Mouse (Mus musculus): ENCODE data around the gene Igf1r.

GRCm38 (mm10) chr7:67995276-67995675, 42.6 kb downstream of the Igf1r start:
- TF ChIP-seq CTCF (IDR thresholded peaks at IDR 0.05; ENCODE audit: low read depth) (no peak), EP300 (optimal IDR thresholded peaks at IDR 0.05) (no peak)
